Mouse (Mus musculus): ENCODE measurements around the gene 1600014C10Rik.
A peak's percentile ranks its signal among the peaks of the same experiment; 100 is the strongest.

1600014C10Rik gene

GRCm38 (mm10) chr7:38182962-38183687 lies at the start of gene 1600014C10Rik:
1600014C10Rik (plus strand) TSS chr7:38183217.
- peak; percentile 53 to 66 for DNase-seq

- no peak for DNase-seq
Observed at GRCm38 (mm10) chr7:38134471-38134870, 48.5 kb upstream of the 1600014C10Rik start.

- DNase-seq = no peak
Observed at GRCm38 (mm10) chr7:38140324-38140723, 42.7 kb upstream of the 1600014C10Rik start.

- peak; percentile 84 to 94 for DNase-seq
Observed at GRCm38 (mm10) chr7:38141747-38142545, 41.1 kb upstream of the 1600014C10Rik start.

- DNase-seq = no peak
Observed at GRCm38 (mm10) chr7:38147477-38147876, 35.5 kb upstream of the 1600014C10Rik start.

GRCm38 (mm10) chr7:38151706-38152312 lies 31.2 kb upstream of the 1600014C10Rik start:
- DNase-seq = no peak

GRCm38 (mm10) chr7:38152571-38152970 lies 30.4 kb upstream of the 1600014C10Rik start:
- no peak for DNase-seq

GRCm38 (mm10) chr7:38155829-38156228 lies 27.2 kb upstream of the 1600014C10Rik start:
- DNase-seq = no peak

GRCm38 (mm10) chr7:38158764-38159458 lies 24.1 kb upstream of the 1600014C10Rik start:
- no peak for DNase-seq

- no peak for DNase-seq
Observed at GRCm38 (mm10) chr7:38161438-38161837, 21.6 kb upstream of the 1600014C10Rik start.

GRCm38 (mm10) chr7:38163433-38164050 lies 19.5 kb upstream of the 1600014C10Rik start:
- DNase-seq = no peak

- no peak for DNase-seq
Observed at GRCm38 (mm10) chr7:38166930-38167645, 15.9 kb upstream of the 1600014C10Rik start.

GRCm38 (mm10) chr7:38167724-38168141 lies 15.3 kb upstream of the 1600014C10Rik start:
- peak in 1 of 2 experiments; percentile 42 for DNase-seq

- DNase-seq = no peak
Observed at GRCm38 (mm10) chr7:38173871-38174270, 9.1 kb upstream of the 1600014C10Rik start.

- DNase-seq = no peak
Observed at GRCm38 (mm10) chr7:38174321-38175148, 8.5 kb upstream of the 1600014C10Rik start.

GRCm38 (mm10) chr7:38176056-38176455 lies 7.0 kb upstream of the 1600014C10Rik start:
- no peak for DNase-seq

GRCm38 (mm10) chr7:38179896-38180295 lies 3.1 kb upstream of the 1600014C10Rik start:
- DNase-seq = no peak

- no peak for DNase-seq
Observed at GRCm38 (mm10) chr7:38181366-38181765, 1.7 kb upstream of the 1600014C10Rik start.

- DNase-seq = peak; percentile 86 to 87
Observed at GRCm38 (mm10) chr7:38182596-38182961, 438 bp upstream of the 1600014C10Rik start.

- peak; percentile 87 to 94 for DNase-seq
Observed at GRCm38 (mm10) chr7:38183709-38184417, 846 bp downstream of the 1600014C10Rik start.

Measured in kidney, postnatal 25 days (tissue).